Mouse (Mus musculus) neural tube, embryonic 14.5 days (tissue): ENCODE measurements around the gene Tpd52l2. TPM values are rescaled to one million over a fixed set of nuclear protein-coding genes. Genes with fewer than 3 reads are reported as not detected.

Experiments used
- ATAC-seq: fragments of 200-750 bp; cut with Nextera tagmentation; 2 replicates; pipeline ENCODE4 v1.8.0; 2017; ENCODE audit warnings: low read depth, mild to moderate bottlenecking, moderate TSS enrichment, moderate library complexity
- H3K27ac ChIP-seq: fragments of 300-500 bp; sonication (generic); 2 replicates; pipeline ENCODE4 v1.5.1; 2014; ENCODE audit warnings: low read depth, mild to moderate bottlenecking, control low read depth, low read length, moderate library complexity, mixed read lengths
- H3K27me3 ChIP-seq: fragments of 300-500 bp; sonication (generic); 2 replicates; pipeline ENCODE4 v1.6.1; 2014; ENCODE audit warnings: low read length; ENCODE audit not compliant: control insufficient read depth, insufficient read depth
- H3K36me3 ChIP-seq: fragments of 300-500 bp; sonication (generic); 2 replicates; pipeline ENCODE4 v1.6.1; 2014; ENCODE audit warnings: low read length, mixed read lengths; ENCODE audit not compliant: control insufficient read depth, insufficient read depth
- H3K4me1 ChIP-seq: fragments of 300-500 bp; sonication (generic); 2 replicates; pipeline ENCODE4 v1.6.1; 2014; ENCODE audit warnings: low read length; ENCODE audit not compliant: control insufficient read depth, insufficient read depth
- H3K4me2 ChIP-seq: fragments of 300-500 bp; sonication (generic); 2 replicates; pipeline ENCODE4 v1.6.1; 2014; ENCODE audit warnings: mild to moderate bottlenecking, low read depth, low read length, control low read depth
- H3K4me3 ChIP-seq: fragments of 300-500 bp; sonication (generic); 2 replicates; pipeline ENCODE4 v1.5.1; 2014; ENCODE audit warnings: low read depth, low read length, control low read depth, mixed read lengths
- H3K9ac ChIP-seq: fragments of 300-500 bp; sonication (generic); replicated peaks from 2 replicates; pipeline ENCODE4 v1.6.1; 2014; ENCODE audit warnings: low read depth, mild to moderate bottlenecking, control low read depth, low read length, mixed read lengths
- H3K9me3 ChIP-seq: fragments of 300-500 bp; sonication (generic); 2 replicates; pipeline ENCODE4 v1.6.1; 2016; ENCODE audit warnings: low read length; ENCODE audit not compliant: control insufficient read depth
- WGBS: fragments of 180-500 bp; shearing (Covaris S2); extraction: QIAGEN DNeasy Blood & Tissue Kit; methylation state at CpG from one replicate; pipeline ENCODE4 v1.1.7; 2014; 5-methylcytosine and 5-hydroxymethylcytosine counted together
- polyA plus RNA-seq: library from polyadenylated mRNA; unstranded; fragments of >200 nt; fragmentation: Nextera tagmentation; extraction: Ambion mirVana; gene quantifications from 2 replicates; pipeline ENCODE4 v1.2.1, GENCODE M21; 2014

Gene Tpd52l2
- polyA plus RNA-seq, 1 experiment from 2014 or later: 120 TPM

DNA sequence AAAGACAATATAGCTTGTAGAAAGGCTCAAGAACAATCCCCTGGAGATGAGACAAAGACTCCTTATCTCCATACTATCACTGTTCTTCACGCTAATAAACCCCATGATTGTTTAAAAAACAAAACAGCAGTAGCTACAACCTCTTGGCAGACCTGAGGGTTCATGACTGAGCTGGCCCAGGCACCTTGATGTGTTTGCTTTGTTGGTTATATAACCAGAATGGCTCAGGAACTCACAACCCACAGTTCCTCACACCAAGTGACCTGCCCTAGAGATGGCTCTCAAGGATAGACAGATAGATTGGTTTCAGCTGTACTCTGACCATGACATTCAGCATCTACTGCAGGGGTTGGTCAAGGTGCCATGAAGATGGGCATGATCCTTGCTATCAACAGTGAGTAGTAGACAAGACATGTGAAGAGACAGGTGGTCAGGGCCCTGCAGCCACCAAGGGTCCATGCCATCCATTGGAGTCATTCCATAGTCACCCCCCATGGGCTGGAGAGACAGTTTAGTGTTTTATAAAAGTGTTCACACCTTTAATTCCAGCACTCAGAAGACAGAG is 35.3 kb upstream of the Tpd52l2 start:
- no peak for ATAC-seq
- no peak overlapping the region for H3K4me3 ChIP-seq
- WGBS: 95% methylated on average over 1 of the region's 1 CpGs

GRCm38 (mm10) chr2:181462604-181463003 is 34.3 kb upstream of the Tpd52l2 start:
- no peaks in the 10 kb centered on the region for H3K9me3 ChIP-seq
- ATAC-seq: no peak
- peaks cover 5% of the 10 kb centered on the region for H3K4me1 ChIP-seq
- no peak overlapping the region for H3K4me2 ChIP-seq
- 95% methylated on average over 1 of the region's 1 CpGs for WGBS
- no peaks in the 10 kb centered on the region for H3K36me3 ChIP-seq
- H3K4me3 ChIP-seq: no peak overlapping the region
- H3K9ac ChIP-seq: no peak overlapping the region
- peaks cover 4% of the 10 kb centered on the region; the same call in 1 of the 2 replicates for H3K27me3 ChIP-seq
- H3K27ac ChIP-seq: no peak overlapping the region

More for the DNA sequence above, 35.3 kb upstream of the Tpd52l2 start:
- H3K27ac ChIP-seq: no peak overlapping the region
- H3K9ac ChIP-seq: no peak overlapping the region
- H3K4me2 ChIP-seq: no peak overlapping the region
- H3K27me3 ChIP-seq: peaks cover 4% of the 10 kb centered on the region; the same call in 1 of the 2 replicates
- no peaks in the 10 kb centered on the region for H3K36me3 ChIP-seq
- peaks cover 5% of the 10 kb centered on the region for H3K4me1 ChIP-seq
- no peaks in the 10 kb centered on the region for H3K9me3 ChIP-seq

- no peak overlapping the region for H3K4me2 ChIP-seq
- ATAC-seq: no peak
- no peak overlapping the region for H3K9ac ChIP-seq
- H3K27ac ChIP-seq: no peak overlapping the region
- peaks cover under 1% of the 10 kb centered on the region for H3K4me1 ChIP-seq
- H3K36me3 ChIP-seq: no peaks in the 10 kb centered on the region
- peaks cover 4% of the 10 kb centered on the region; the same call in 1 of the 2 replicates for H3K27me3 ChIP-seq
- H3K9me3 ChIP-seq: no peaks in the 10 kb centered on the region
- no peak overlapping the region for H3K4me3 ChIP-seq
- WGBS: 47% methylated on average over 7 of the region's 7 CpGs
These were observed 33.8 kb upstream of the Tpd52l2 start for GRCm38 (mm10) chr2:181463008-181463738.

- no peak for ATAC-seq
- no peaks in the 10 kb centered on the region for H3K4me1 ChIP-seq
- 61% methylated on average over 3 of the region's 3 CpGs for WGBS
- H3K27me3 ChIP-seq: no peaks in the 10 kb centered on the region
- no peak overlapping the region for H3K9ac ChIP-seq
- no peaks in the 10 kb centered on the region for H3K36me3 ChIP-seq
- H3K4me3 ChIP-seq: no peak overlapping the region
- H3K9me3 ChIP-seq: no peaks in the 10 kb centered on the region
- no peak overlapping the region for H3K27ac ChIP-seq
- H3K4me2 ChIP-seq: no peak overlapping the region
These were observed 31.5 kb upstream of the Tpd52l2 start for GRCm38 (mm10) chr2:181465423-181465822.

- Histone ChIP-seq H3K27me3 (no peaks in the 10 kb centered on the region), H3K9me3 (no peaks in the 10 kb centered on the region), H3K4me2 (no peak overlapping the region), H3K36me3 (no peaks in the 10 kb centered on the region), H3K4me1 (no peaks in the 10 kb centered on the region), H3K4me3 (no peak overlapping the region), H3K27ac (no peak overlapping the region), H3K9ac (no peak overlapping the region)
- ATAC-seq: no peak
- WGBS: 69% methylated on average over 2 of the region's 2 CpGs
These were observed 26.7 kb upstream of the Tpd52l2 start for GRCm38 (mm10) chr2:181470285-181470684.

DNA sequence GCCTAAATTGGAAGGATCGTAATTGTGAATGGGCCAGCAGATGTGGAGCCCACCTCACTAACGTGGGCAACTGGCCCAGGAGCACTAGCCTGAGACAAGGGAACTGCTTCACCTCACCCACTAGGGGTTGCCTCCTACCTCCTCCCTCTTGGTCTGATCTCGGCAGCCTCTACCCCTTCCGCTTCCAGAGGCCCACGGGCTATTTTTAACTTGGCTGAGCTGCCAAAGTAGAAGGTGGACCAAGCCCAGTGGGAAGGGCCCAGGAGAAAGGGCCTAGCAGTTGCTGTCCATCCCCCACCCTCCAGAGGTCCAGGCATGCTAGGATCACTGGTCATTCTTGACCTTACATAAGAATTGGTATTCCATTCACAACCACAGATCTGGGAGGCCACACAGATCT is 25.7 kb upstream of the Tpd52l2 start:
- Histone ChIP-seq H3K9ac (no peak overlapping the region), H3K4me1 (no peaks in the 10 kb centered on the region), H3K9me3 (no peaks in the 10 kb centered on the region), H3K4me2 (no peak overlapping the region), H3K4me3 (no peak overlapping the region), H3K36me3 (no peaks in the 10 kb centered on the region), H3K27me3 (no peaks in the 10 kb centered on the region), H3K27ac (no peak overlapping the region)
- ATAC-seq: no peak
- 58% methylated on average over 5 of the region's 5 CpGs for WGBS

DNA sequence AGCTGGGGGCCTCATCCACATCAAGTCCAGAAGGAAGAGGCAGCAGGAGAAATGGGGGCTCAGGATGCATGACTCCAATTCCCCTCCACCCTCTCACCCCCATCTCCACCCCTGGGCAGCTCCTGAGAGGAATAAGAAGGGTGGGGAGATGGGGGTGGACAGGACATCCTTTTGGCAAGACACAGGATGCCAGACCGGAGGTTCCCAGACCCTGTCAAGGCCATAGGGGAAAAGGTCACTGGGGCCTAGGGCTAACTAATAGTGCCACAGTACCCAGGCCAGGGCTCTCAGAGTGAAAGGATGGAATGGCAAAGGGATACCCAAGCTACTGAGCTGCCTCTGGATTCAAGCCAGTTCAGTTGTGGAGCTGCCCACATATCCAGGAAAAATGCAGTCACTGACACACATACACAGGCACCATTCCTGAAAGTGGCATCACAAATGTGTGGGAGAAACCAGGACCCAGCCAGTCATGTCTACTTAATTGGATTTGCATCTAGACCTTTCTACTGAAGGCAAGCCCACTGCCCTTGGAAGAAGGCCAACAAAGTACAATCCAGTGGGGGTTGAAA is 24.6 kb upstream of the Tpd52l2 start:
- no peak for ATAC-seq
- 85% methylated on average over 1 of the region's 1 CpGs for WGBS
- H3K4me3 ChIP-seq: no peak overlapping the region

DNA sequence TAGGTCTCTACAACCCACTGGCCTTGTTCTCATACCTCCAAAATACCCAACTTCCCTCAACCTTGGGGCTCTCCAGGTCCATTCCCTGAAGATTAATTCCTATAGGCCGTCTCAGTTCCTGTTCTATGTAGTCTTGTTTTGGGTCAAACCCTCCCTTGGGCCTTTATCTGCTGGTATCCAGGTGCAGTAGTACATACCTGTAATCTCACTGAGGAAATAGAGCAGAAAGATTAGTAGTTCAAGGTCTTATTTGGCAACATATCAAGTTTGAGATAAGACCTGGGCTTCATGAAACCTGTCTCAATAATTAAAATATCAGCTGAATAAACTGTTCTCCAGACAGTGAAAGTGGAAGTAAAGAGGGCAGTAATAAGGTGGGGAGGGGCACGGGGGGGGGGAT is 13.8 kb upstream of the Tpd52l2 start:
- no peaks in the 10 kb centered on the region for H3K27me3 ChIP-seq
- WGBS: 50% methylated on average over 2 of the region's 2 CpGs
- H3K4me2 ChIP-seq: no peak overlapping the region
- no peaks in the 10 kb centered on the region for H3K9me3 ChIP-seq
- ATAC-seq: no peak
- no peaks in the 10 kb centered on the region for H3K36me3 ChIP-seq
- no peak overlapping the region for H3K27ac ChIP-seq
- H3K9ac ChIP-seq: no peak overlapping the region
- 0 out of 2 replicates have a peak, but pooled peaks cover 4% of the 10 kb centered on the region for H3K4me1 ChIP-seq
- no peak overlapping the region for H3K4me3 ChIP-seq

More for the DNA sequence above, 24.6 kb upstream of the Tpd52l2 start:
- Histone ChIP-seq H3K36me3 (no peaks in the 10 kb centered on the region), H3K4me1 (no peaks in the 10 kb centered on the region), H3K9me3 (no peaks in the 10 kb centered on the region), H3K27ac (no peak overlapping the region), H3K4me2 (no peak overlapping the region), H3K27me3 (no peaks in the 10 kb centered on the region), H3K9ac (no peak overlapping the region)
